Comparison of ENCODE assay signal across 21 mouse cellular contexts in genomic region chr4:5509398-5509797, GRCm38 (mm10).
DNase-seq lines count a peak whose midpoint lies in the region; ATAC-seq and TF ChIP-seq lines count a peak whose summit lies in the region.
"Had no signal": no experiment of that assay in that cellular context is flagged by ENCODE, and none has a peak within 500 bp of the region (broad histone marks: within the 10 kb centered on the region; RNA-seq: fewer than 3 reads in every experiment).

No protein-coding gene starts in this region.

- H3K27ac ChIP-seq in layer of hippocampus, adult 2 months: no peak overlapping the region
- H3K27ac ChIP-seq: embryonic facial prominence, embryonic 13.5 days; heart, embryonic 15.5 days; hindbrain, embryonic 10.5 days; left cerebral cortex, adult 2 months; midbrain, embryonic 15.5 days had no signal

- H3K4me3 ChIP-seq in layer of hippocampus, adult 2 months: no peak overlapping the region
- H3K4me3 ChIP-seq: embryonic facial prominence, embryonic 13.5 days; heart, embryonic 15.5 days; hindbrain, embryonic 10.5 days; left cerebral cortex, adult 2 months; megakaryocyte, embryonic 14.5 days; midbrain, embryonic 15.5 days had no signal

- intact Hi-C loops in heart, postnatal 25 days (cut with DNase I): no loop called here

- peak; percentile 75 for DNase-seq in heart, adult 11 months
- no peak for DNase-seq in heart, postnatal 25 days (ENCODE audit: low spot score)
- DNase-seq in right cerebral cortex, postnatal 10 days (ENCODE audit: low spot score in 2 of 2): peak; percentile 30 to 31
- DNase-seq in right cerebral cortex, adult 2 months (ENCODE audit: low spot score in 2 of 2): no peak
- DNase-seq in cerebellum, adult 9-10 months: peak; percentile 81
- DNase-seq in layer of hippocampus, adult 2 months (ENCODE audit: low spot score in 2 of 2): no peak
- DNase-seq: adrenal gland, postnatal 36 days; gastrocnemius, postnatal 10 days; kidney, adult 8-10 months; kidney, postnatal 14 days; lung, adult 18-20 months; lung, postnatal 14 days; thymus, adult 2 months had no signal

- TF ChIP-seq CTCF in layer of hippocampus, adult 2 months (conservative IDR thresholded peaks at IDR 0.05): no peak

- no peak for ATAC-seq in monocyte, adult 5-6 weeks (replicated peaks; ENCODE audit: insufficient number of reproducible peaks, low FRiP score, low TSS enrichment, poor library complexity, severe bottlenecking)
- ATAC-seq: forebrain, embryonic 16.5 days; midbrain, embryonic 15.5 days had no signal

Comparison
In these comparisons a context has a peak if more than half of its experiments do, and no peak if none do; other contexts are left out.
1. DNase-seq: peak in heart, adult 11 months (single experiment), right cerebral cortex, postnatal 10 days (2 of 2) and cerebellum, adult 9-10 months (single experiment); none in heart, postnatal 25 days (single experiment), right cerebral cortex, adult 2 months (0 of 2) and layer of hippocampus, adult 2 months (0 of 2).